Mouse (Mus musculus): ENCODE measurements around the gene Lce1c. TPM values are rescaled to one million over a fixed set of nuclear protein-coding genes. Genes with fewer than 3 reads are reported as not detected.

The Lce1c gene
- polyA plus RNA-seq (2014; fragmentation: Illumina TruSeq; extraction: RNeasy Lipid Tissue Mini Kit (QIAGEN cat#74804); ENCODE audit: low read depth, low replicate concordance): not detected

DNA sequence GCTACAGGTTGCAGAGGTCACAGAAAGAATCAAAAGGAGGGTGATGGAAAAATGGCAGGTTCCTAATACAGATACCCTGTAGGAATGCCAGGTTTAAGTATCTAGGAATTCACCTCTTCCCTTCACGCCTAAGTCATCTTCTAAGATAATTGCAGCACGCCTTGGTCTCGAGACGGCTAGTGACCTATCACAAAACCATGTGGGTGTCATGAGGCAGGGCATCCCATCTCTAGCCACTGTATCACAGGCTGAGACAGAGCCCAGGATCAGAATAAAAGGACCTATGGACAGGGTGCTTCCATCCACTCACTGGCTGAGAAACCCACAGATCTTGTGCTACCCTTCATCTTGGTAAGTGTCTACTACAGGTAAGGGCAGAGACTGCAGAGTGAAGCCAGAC lies at the start of gene Lce1c:
TSS of gene Lce1c (plus strand) at position 301 of the 400 bp plus-strand sequence.

DNA sequence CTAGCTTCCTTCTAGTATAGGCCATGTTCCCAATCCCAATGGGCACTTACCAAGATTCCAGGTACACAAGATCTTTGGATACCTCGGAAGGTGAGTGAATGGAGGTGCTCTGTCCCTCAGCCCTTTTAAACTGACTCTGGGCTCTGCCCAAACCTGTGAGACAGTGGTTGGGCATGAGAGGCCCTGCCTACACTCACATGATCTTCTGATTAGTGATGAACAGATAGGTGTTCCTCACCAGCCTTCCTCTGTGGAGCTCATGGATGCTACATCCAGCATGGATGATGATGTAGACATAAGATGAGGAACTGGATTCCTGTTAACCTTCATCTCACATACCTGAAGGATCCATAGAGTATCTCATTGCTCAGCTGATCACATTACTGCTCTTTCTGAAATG lies 30.8 kb upstream of the Lce1c start, which contains the start of gene Lce1a1:
TSS of gene Lce1a1 (minus strand) at position 101 of the 400 bp plus-strand sequence.

DNA sequence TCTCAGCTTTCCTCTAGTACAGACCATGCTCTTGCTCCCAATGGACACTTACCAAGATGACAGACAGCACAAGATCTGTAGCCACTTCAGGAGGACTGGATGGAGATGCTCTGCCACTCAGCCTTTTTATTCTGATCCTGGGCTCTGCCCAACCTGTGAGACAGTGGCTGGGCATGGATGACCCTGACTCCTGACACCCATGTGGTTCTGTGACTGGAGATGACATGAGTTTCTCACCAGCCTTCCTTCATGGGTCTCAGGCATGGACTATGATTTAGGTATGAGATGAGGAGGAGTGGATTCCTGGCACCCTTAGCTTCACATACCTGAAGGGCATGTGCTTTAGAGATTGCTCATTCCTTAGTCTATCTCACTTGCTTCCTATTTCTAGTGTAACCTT lies 22.2 kb upstream of the Lce1c start, which contains the start of gene Lce1b:
TSS of gene Lce1b (minus strand) at position 101 of the 400 bp plus-strand sequence.

DNA sequence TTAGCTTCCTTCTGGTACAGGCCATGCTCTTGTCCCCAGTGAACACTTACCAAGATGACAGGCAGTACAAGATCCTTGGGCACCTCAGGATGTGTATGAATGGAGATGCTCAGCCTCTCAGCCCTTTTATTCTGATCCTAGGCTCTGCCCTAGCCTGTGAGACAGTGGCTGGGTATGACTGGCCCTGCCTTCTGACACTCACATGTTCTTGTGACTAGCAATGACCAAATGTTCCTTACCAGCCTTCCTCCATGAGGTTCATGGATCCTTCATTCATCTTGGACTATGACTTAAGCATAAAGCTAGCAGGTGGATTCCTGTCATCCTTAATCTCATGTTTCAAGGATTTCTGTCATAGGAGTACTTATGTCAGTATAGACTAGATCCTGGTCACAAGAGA lies 8.8 kb upstream of the Lce1c start, which contains the start of gene Lce1a2:
TSS of gene Lce1a2 (minus strand) at position 101 of the 400 bp plus-strand sequence.

DNA sequence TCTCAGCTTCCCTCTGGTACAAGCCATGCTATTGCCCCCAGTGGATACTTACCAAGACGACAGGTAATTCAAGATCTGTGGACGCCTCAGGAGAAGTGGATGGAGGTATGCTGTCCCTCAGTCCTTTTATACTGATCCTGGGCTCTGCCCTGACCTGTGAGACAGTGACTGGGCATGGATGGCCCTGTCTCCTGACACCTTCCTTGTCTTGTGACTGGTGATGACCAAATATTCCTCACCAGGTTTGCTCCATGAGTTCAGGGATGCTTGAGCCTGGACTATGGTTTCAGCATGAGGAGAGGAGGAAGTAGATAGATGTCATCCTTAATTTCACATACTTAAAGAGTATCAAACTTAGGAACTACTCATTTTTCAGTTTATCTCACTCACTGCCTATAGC lies 8.1 kb downstream of the Lce1c start, which contains the start of gene Lce1d:
TSS of gene Lce1d (minus strand) at position 101 of the 400 bp plus-strand sequence.

DNA sequence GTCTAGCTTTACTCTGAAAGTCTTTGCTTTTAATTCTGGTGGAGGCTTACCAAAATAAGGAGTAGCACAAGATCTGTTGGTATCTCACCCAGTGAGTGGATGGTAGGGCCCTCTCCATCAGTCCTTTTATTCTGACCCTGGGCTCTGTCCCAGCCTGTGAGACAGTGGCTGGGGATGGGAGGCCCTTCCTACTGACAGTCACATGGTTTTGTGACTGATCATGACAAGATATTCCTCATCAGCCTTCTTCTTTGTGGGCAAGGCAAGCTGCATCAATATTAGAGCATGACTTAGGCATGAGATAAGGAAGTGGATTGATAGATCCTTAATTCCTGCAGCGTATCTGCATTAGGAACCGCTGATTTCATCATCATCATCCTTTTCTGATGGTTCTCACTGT lies 29.9 kb downstream of the Lce1c start, which contains the start of gene Lce1e:
TSS of gene Lce1e (minus strand) at position 101 of the 400 bp plus-strand sequence.

DNA sequence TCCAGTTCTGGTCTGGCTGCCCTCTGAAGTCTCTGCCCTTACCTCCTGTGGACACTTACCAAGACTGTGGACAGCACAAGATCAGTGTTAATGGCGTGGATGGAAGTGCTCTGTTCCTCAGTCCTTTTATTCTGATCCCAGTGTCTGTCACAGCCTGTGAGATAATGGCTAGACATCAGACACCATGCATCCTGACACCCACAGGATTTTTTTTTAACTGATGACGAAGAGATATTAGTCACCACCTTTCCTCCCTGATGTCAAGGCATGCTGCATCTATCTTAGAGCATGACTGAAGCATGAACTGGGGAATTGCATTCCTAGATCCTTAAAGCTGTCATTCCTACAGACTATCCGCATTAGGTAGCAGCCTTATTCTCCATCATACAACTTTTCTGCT lies 41.2 kb downstream of the Lce1c start, which contains the start of gene Lce1f:
TSS of gene Lce1f (minus strand) at position 101 of the 400 bp plus-strand sequence.

Other genes starting within 250 kb of the Lce1c start
- gene Gm9774, start 249.8 kb upstream of the Lce1c start, polyA plus RNA-seq (2014; fragmentation: Illumina TruSeq; extraction: RNeasy Lipid Tissue Mini Kit (QIAGEN cat#74804); ENCODE audit: low read depth, low replicate concordance): 5.1 TPM
- gene Sprr2k, start 246.7 kb upstream of the Lce1c start, polyA plus RNA-seq (2014; fragmentation: Illumina TruSeq; extraction: RNeasy Lipid Tissue Mini Kit (QIAGEN cat#74804); ENCODE audit: low read depth, low replicate concordance): not detected
- gene Sprr1b, start 240.5 kb upstream of the Lce1c start, polyA plus RNA-seq (2014; fragmentation: Illumina TruSeq; extraction: RNeasy Lipid Tissue Mini Kit (QIAGEN cat#74804); ENCODE audit: low read depth, low replicate concordance): not detected
- not detected for gene Sprr3, start 220.5 kb upstream of the Lce1c start, polyA plus RNA-seq (2014; fragmentation: Illumina TruSeq; extraction: RNeasy Lipid Tissue Mini Kit (QIAGEN cat#74804); ENCODE audit: low read depth, low replicate concordance)
- gene Sprr1a, start 193.4 kb upstream of the Lce1c start, polyA plus RNA-seq (2014; fragmentation: Illumina TruSeq; extraction: RNeasy Lipid Tissue Mini Kit (QIAGEN cat#74804); ENCODE audit: low read depth, low replicate concordance): not detected
- gene Sprr4, start 178.8 kb upstream of the Lce1c start, polyA plus RNA-seq (2014; fragmentation: Illumina TruSeq; extraction: RNeasy Lipid Tissue Mini Kit (QIAGEN cat#74804); ENCODE audit: low read depth, low replicate concordance): not detected
- not detected for gene 2310046K23Rik, start 144.7 kb upstream of the Lce1c start, polyA plus RNA-seq (2014; fragmentation: Illumina TruSeq; extraction: RNeasy Lipid Tissue Mini Kit (QIAGEN cat#74804); ENCODE audit: low read depth, low replicate concordance)
- not detected for gene Ivl, start 105.5 kb upstream of the Lce1c start, polyA plus RNA-seq (2014; fragmentation: Illumina TruSeq; extraction: RNeasy Lipid Tissue Mini Kit (QIAGEN cat#74804); ENCODE audit: low read depth, low replicate concordance)
- not detected for gene Smcp, start 90.2 kb upstream of the Lce1c start, polyA plus RNA-seq (2014; fragmentation: Illumina TruSeq; extraction: RNeasy Lipid Tissue Mini Kit (QIAGEN cat#74804); ENCODE audit: low read depth, low replicate concordance)
- not detected for gene 2210017I01Rik, start 71.8 kb upstream of the Lce1c start, polyA plus RNA-seq (2014; fragmentation: Illumina TruSeq; extraction: RNeasy Lipid Tissue Mini Kit (QIAGEN cat#74804); ENCODE audit: low read depth, low replicate concordance)
- not detected for gene Lce6a, start 57.6 kb upstream of the Lce1c start, polyA plus RNA-seq (2014; fragmentation: Illumina TruSeq; extraction: RNeasy Lipid Tissue Mini Kit (QIAGEN cat#74804); ENCODE audit: low read depth, low replicate concordance)
- gene Lce1a1, start 30.9 kb upstream of the Lce1c start, polyA plus RNA-seq (2014; fragmentation: Illumina TruSeq; extraction: RNeasy Lipid Tissue Mini Kit (QIAGEN cat#74804); ENCODE audit: low read depth, low replicate concordance): not detected
- not detected for gene Lce1b, start 22.3 kb upstream of the Lce1c start, polyA plus RNA-seq (2014; fragmentation: Illumina TruSeq; extraction: RNeasy Lipid Tissue Mini Kit (QIAGEN cat#74804); ENCODE audit: low read depth, low replicate concordance)
- not detected for gene Lce1a2, start 8.9 kb upstream of the Lce1c start, polyA plus RNA-seq (2014; fragmentation: Illumina TruSeq; extraction: RNeasy Lipid Tissue Mini Kit (QIAGEN cat#74804); ENCODE audit: low read depth, low replicate concordance)
- gene Lce1d, start 8.0 kb downstream of the Lce1c start, polyA plus RNA-seq (2014; fragmentation: Illumina TruSeq; extraction: RNeasy Lipid Tissue Mini Kit (QIAGEN cat#74804); ENCODE audit: low read depth, low replicate concordance): not detected
- not detected for gene Lce1e, start 29.8 kb downstream of the Lce1c start, polyA plus RNA-seq (2014; fragmentation: Illumina TruSeq; extraction: RNeasy Lipid Tissue Mini Kit (QIAGEN cat#74804); ENCODE audit: low read depth, low replicate concordance)
- not detected for gene Lce1f, start 41.1 kb downstream of the Lce1c start, polyA plus RNA-seq (2014; fragmentation: Illumina TruSeq; extraction: RNeasy Lipid Tissue Mini Kit (QIAGEN cat#74804); ENCODE audit: low read depth, low replicate concordance)
- not detected for gene Gm38119, start 59.8 kb downstream of the Lce1c start, polyA plus RNA-seq (2014; fragmentation: Illumina TruSeq; extraction: RNeasy Lipid Tissue Mini Kit (QIAGEN cat#74804); ENCODE audit: low read depth, low replicate concordance)
- not detected for gene Lce1g, start 73.1 kb downstream of the Lce1c start, polyA plus RNA-seq (2014; fragmentation: Illumina TruSeq; extraction: RNeasy Lipid Tissue Mini Kit (QIAGEN cat#74804); ENCODE audit: low read depth, low replicate concordance)
- not detected for gene Lce1h, start 85.8 kb downstream of the Lce1c start, polyA plus RNA-seq (2014; fragmentation: Illumina TruSeq; extraction: RNeasy Lipid Tissue Mini Kit (QIAGEN cat#74804); ENCODE audit: low read depth, low replicate concordance)
- not detected for gene Lce1i, start 99.7 kb downstream of the Lce1c start, polyA plus RNA-seq (2014; fragmentation: Illumina TruSeq; extraction: RNeasy Lipid Tissue Mini Kit (QIAGEN cat#74804); ENCODE audit: low read depth, low replicate concordance)
- gene Lce1j, start 111.3 kb downstream of the Lce1c start, polyA plus RNA-seq (2014; fragmentation: Illumina TruSeq; extraction: RNeasy Lipid Tissue Mini Kit (QIAGEN cat#74804); ENCODE audit: low read depth, low replicate concordance): not detected
- gene Lce1k, start 128.6 kb downstream of the Lce1c start, polyA plus RNA-seq (2014; fragmentation: Illumina TruSeq; extraction: RNeasy Lipid Tissue Mini Kit (QIAGEN cat#74804); ENCODE audit: low read depth, low replicate concordance): not detected
- gene Kprp, start 148.0 kb downstream of the Lce1c start, polyA plus RNA-seq (2014; fragmentation: Illumina TruSeq; extraction: RNeasy Lipid Tissue Mini Kit (QIAGEN cat#74804); ENCODE audit: low read depth, low replicate concordance): not detected
- not detected for gene Lce1l, start 172.0 kb downstream of the Lce1c start, polyA plus RNA-seq (2014; fragmentation: Illumina TruSeq; extraction: RNeasy Lipid Tissue Mini Kit (QIAGEN cat#74804); ENCODE audit: low read depth, low replicate concordance)
- gene 2310050C09Rik, start 191.0 kb downstream of the Lce1c start, polyA plus RNA-seq (2014; fragmentation: Illumina TruSeq; extraction: RNeasy Lipid Tissue Mini Kit (QIAGEN cat#74804); ENCODE audit: low read depth, low replicate concordance): not detected
- gene Lce3a, start 247.0 kb downstream of the Lce1c start, polyA plus RNA-seq (2014; fragmentation: Illumina TruSeq; extraction: RNeasy Lipid Tissue Mini Kit (QIAGEN cat#74804); ENCODE audit: low read depth, low replicate concordance): not detected

Measured in liver, adult 10 weeks (tissue).